Mouse (Mus musculus): ENCODE measurements around the gene Igf1r.

- TF ChIP-seq EP300 (IDR thresholded peaks at IDR 0.05; ENCODE audit: low read depth) (no peak), CTCF (IDR thresholded peaks at IDR 0.05; ENCODE audit: low read depth) (no peak)
Measured at GRCm38 (mm10) chr7:68023882-68024281, 71.3 kb downstream of the Igf1r start.

Data from liver, postnatal 0 days (tissue).